Mouse (Mus musculus) liver, embryonic 14.5 days (tissue): ENCODE results near the gene Lnpep.

ENCODE experiments used
- CTCF ChIP-seq: IDR thresholded peaks from 2 replicates; pipeline ENCODE4 v1.5.1; 2016; ENCODE audit warnings: antibody characterized with exemption, low read depth, control low read depth
- EP300 ChIP-seq: IDR thresholded peaks from 2 replicates; pipeline ENCODE4 v1.6.1; 2016; ENCODE audit warnings: antibody characterized with exemption, low read depth

DNA sequence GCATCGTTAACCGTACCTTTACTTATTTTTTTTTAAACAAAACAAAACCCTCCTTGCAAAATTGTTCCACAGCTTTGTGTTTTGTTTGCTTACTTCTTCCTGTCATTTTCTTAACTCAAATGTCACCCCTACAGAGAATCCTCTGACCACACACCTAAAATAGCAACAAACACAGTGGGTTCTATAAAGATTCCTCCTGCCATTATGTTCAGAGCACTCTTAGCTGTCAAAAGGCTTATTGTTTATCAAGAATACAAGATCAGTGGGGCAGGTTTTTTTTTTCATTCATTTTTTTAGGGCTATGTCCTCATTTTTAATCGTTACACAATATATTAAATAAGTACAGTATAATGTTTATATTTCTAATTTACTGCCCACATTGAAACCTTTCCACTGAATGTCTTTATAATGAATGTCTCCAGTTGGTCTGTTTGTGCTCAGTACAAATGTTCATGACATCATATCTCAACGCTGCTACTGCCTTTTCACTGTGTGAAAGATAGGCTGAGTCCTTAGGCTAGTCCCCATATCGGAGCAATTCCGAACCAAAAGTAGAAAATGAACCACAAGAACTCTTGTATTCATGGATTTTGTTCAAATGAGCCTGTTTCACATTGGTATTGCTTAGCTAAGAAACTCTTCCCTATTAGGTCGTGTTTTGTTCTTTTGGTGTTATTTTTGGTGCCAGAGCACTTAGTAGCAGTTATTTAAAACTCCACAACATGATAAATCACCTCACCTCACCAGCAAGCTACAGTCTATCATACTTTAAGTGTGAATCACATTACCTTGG is 1.2 kb upstream of the Lnpep start:
- TF ChIP-seq CTCF (no peak), EP300 (no peak)
